15 mouse cellular contexts compared by ENCODE assay signal in genomic region chr2:59229250-59229895, GRCm38 (mm10).
DNase-seq lines count a peak whose midpoint lies in the region; ATAC-seq and TF ChIP-seq lines count a peak whose summit lies in the region.
"Had no signal": no experiment of that assay in that cellular context is flagged by ENCODE, and none has a peak within 500 bp of the region (broad histone marks: within the 10 kb centered on the region; RNA-seq: fewer than 3 reads in every experiment).

No protein-coding gene starts in this region.

- DNase-seq in heart, adult 11 months, result peak; percentile 80
- DNase-seq in heart, adult 8-10 months (ENCODE audit: low spot score), result no peak
- DNase-seq in layer of hippocampus, adult 2 months (ENCODE audit: low spot score in 2 of 2), result no peak
- DNase-seq in layer of hippocampus, adult 8-10 months (ENCODE audit: low spot score in 2 of 2), result no peak
- DNase-seq in brain, adult 2 months (ENCODE audit: low read depth, low spot score), result peak; percentile 94
- peak; percentile 59 to 63 for DNase-seq in cerebellum, postnatal 14 days
- no peak for DNase-seq in spleen, adult 18-20 months
- DNase-seq: adrenal gland, postnatal 25 days; liver, embryonic 13.5 days; lung, postnatal 10 days; right cerebral cortex, postnatal 25 days; thymus, adult 2 months had no signal

- ATAC-seq in megakaryocyte, adult 5-6 weeks (ENCODE audit: poor library complexity, severe bottlenecking), result no peak

- no peak overlapping the region for H3K4me3 ChIP-seq in layer of hippocampus, adult 2 months
- H3K4me3 ChIP-seq: limb, embryonic 10.5 days; liver, embryonic 13.5 days had no signal

- peak overlapping the region; percentile 50 for H3K27ac ChIP-seq in layer of hippocampus, adult 2 months
- H3K27ac ChIP-seq: kidney, postnatal 0 days; limb, embryonic 10.5 days; liver, embryonic 13.5 days had no signal

- TF ChIP-seq CTCF in layer of hippocampus, adult 2 months (conservative IDR thresholded peaks at IDR 0.05), result no peak

Comparison
In these comparisons a context has a peak if more than half of its experiments do, and no peak if none do; other contexts are left out.
1. DNase-seq: peak in heart, adult 11 months (single experiment), brain, adult 2 months (single experiment) and cerebellum, postnatal 14 days (2 of 2); none in heart, adult 8-10 months (single experiment), layer of hippocampus, adult 2 months (0 of 2), layer of hippocampus, adult 8-10 months (0 of 2) and spleen, adult 18-20 months (0 of 2).